Mouse (Mus musculus): ENCODE measurements around the gene Trim65. TPM values are rescaled to one million over a fixed set of nuclear protein-coding genes. Genes with fewer than 3 reads are reported as not detected.

The Trim65 gene
- polyA plus RNA-seq, 1 experiment from 2014 or later, result 5.0 TPM

- H3K9me3 ChIP-seq (replicated peaks), result no peaks in the 10 kb centered on the region
- H3K9ac ChIP-seq, result no peak overlapping the region
- WGBS, result 37% methylated on average over 32 of the region's 32 CpGs
- ATAC-seq (replicated peaks; ENCODE audit: insufficient number of reproducible peaks, insufficient read depth, low FRiP score, low read depth), result no peak
- H3K27ac ChIP-seq, result peak overlapping the region; percentile 96
- H3K27me3 ChIP-seq, result no peaks in the 10 kb centered on the region
- peak overlapping the region; percentile 85 for H3K4me3 ChIP-seq
- H3K4me2 ChIP-seq, result peak overlapping the region; percentile 81
- peaks cover 82% of the 10 kb centered on the region for H3K4me1 ChIP-seq (replicated peaks)
- H3K36me3 ChIP-seq, result peaks cover 10% of the 10 kb centered on the region
Measured at GRCm38 (mm10) chr11:116106154-116106962, 24.6 kb downstream of the Trim65 start.

- H3K9me3 ChIP-seq (replicated peaks), result no peaks in the 10 kb centered on the region
- H3K4me2 ChIP-seq, result no peak overlapping the region
- ATAC-seq (replicated peaks; ENCODE audit: insufficient number of reproducible peaks, insufficient read depth, low FRiP score, low read depth), result no peak
- peaks cover 10% of the 10 kb centered on the region for H3K36me3 ChIP-seq
- no peak overlapping the region for H3K4me3 ChIP-seq
- peak overlapping the region; percentile 96 for H3K27ac ChIP-seq
- no peaks in the 10 kb centered on the region for H3K27me3 ChIP-seq
- H3K9ac ChIP-seq, result no peak overlapping the region
- peaks cover 89% of the 10 kb centered on the region for H3K4me1 ChIP-seq (replicated peaks)
- 87% methylated on average over 2 of the region's 2 CpGs for WGBS
Measured at GRCm38 (mm10) chr11:116105065-116105464, 25.9 kb downstream of the Trim65 start.

DNA sequence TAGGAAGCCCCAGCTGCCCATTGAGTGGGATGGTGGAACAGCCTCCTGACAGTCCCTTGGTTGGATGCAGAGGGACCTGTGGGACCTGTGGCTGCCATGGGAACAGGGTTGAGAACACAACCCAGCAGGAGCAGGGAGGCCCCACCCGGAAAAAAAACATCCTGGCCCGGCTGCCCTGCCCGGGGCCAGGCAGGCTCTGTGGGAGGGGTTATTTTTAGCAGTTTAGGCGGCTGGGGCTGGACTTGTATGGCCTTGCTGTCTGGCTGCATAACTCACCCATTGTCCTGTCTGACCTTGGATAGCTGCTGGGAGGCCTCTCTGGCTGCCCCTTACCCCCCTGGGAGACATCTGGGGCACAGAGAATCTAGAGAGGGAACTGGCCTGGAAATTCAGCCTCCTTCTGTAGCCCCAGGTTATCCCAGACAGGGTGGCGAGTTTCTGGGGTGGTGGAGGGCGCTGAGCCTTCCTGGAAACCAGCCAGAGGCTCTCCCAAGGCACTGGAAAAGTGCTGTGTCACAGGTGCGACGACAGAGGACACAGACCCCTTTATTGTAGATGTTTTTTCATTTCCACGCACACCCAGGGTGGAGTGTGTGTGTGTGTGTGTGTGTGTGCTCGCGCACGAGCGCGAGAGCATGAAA, 26.8 kb downstream of the Trim65 start:
- Histone ChIP-seq H3K9ac (peak overlapping the region; percentile 22), H3K27me3 (no peaks in the 10 kb centered on the region), H3K4me3 (no peak overlapping the region), H3K4me2 (peak overlapping the region; percentile 30), H3K9me3 (replicated peaks) (no peaks in the 10 kb centered on the region), H3K36me3 (peaks cover 10% of the 10 kb centered on the region), H3K27ac (peak overlapping the region; percentile 96), H3K4me1 (replicated peaks) (peaks cover 92% of the 10 kb centered on the region)
- ATAC-seq (replicated peaks; ENCODE audit: insufficient number of reproducible peaks, insufficient read depth, low FRiP score, low read depth), result peak; percentile 72
- 24% methylated on average over 14 of the region's 14 CpGs for WGBS

GRCm38 (mm10) chr11:116103572-116103971, 27.4 kb downstream of the Trim65 start:
- peak overlapping the region; percentile 30 for H3K4me2 ChIP-seq
- whole genome bisulfite sequencing, result 40% methylated on average over 11 of the region's 12 CpGs
- peak overlapping the region; percentile 96 for H3K27ac ChIP-seq
- peaks cover 10% of the 10 kb centered on the region for H3K36me3 ChIP-seq
- ATAC-seq (replicated peaks; ENCODE audit: insufficient number of reproducible peaks, insufficient read depth, low FRiP score, low read depth), result no peak
- peaks cover 96% of the 10 kb centered on the region for H3K4me1 ChIP-seq (replicated peaks)
- H3K27me3 ChIP-seq, result no peaks in the 10 kb centered on the region
- no peaks in the 10 kb centered on the region for H3K9me3 ChIP-seq (replicated peaks)
- no peak overlapping the region for H3K4me3 ChIP-seq
- H3K9ac ChIP-seq, result 0 out of 2 replicates have a peak overlapping the region, but pooled peaks have one; percentile 16

DNA sequence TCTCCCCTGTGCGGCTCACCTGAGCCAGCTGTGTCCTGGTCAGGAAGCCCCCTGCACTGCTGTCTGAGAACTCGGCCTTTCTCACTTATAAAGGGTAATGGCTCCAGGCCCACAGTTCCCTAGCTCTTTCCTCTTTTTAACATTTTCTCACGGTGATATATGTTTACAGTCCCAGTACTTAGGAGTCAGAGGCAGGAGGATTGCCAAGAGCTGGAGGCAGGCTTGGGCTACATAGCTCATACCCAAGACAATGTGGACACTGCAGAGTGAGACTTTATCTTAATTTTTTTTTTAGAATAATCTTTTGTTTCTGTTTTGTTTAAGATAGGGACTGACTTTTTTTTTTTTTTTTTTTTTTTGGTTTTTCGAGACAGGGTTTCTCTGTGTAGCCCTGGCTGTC, 28.5 kb downstream of the Trim65 start:
- H3K36me3 ChIP-seq, result peaks cover 10% of the 10 kb centered on the region
- H3K4me1 ChIP-seq (replicated peaks), result peaks cover 85% of the 10 kb centered on the region
- WGBS, result 52% methylated on average over 3 of the region's 4 CpGs
- H3K4me2 ChIP-seq, result peak overlapping the region; percentile 12; the same call in 1 of the 2 replicates
- H3K9me3 ChIP-seq (replicated peaks), result no peaks in the 10 kb centered on the region
- H3K4me3 ChIP-seq, result no peak overlapping the region
- H3K27me3 ChIP-seq, result no peaks in the 10 kb centered on the region
- H3K9ac ChIP-seq, result peak overlapping the region; percentile 40; the same call in 1 of the 2 replicates
- 0 out of 2 replicates have a peak, but pooled peaks have one; percentile 28 for ATAC-seq (replicated peaks; ENCODE audit: insufficient number of reproducible peaks, insufficient read depth, low FRiP score, low read depth)
- peak overlapping the region; percentile 96 for H3K27ac ChIP-seq

DNA sequence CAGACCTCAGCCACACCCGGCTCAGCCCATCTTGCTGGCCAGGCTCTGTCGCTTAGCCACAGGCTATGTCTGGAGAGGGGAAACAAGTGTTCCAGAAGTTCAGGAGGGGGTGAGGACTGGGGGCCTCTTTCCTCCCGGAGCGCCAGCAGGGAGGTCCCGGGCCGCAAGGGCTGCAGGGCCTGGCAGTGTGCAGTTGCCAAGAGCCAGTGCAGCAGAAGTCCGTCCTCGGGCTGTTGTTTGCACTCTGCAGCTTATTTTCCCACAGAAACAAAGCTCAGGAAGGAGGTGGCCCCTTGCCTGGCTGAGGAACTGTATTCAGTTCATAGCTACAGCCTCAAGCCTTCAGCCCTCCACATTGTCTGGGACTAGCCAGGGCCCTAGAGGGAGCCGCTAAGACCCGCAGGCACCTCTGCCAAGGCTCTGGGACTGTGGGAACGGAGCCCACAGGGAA, 29.0 kb downstream of the Trim65 start:
- Histone ChIP-seq H3K4me3 (no peak overlapping the region), H3K9me3 (replicated peaks) (no peaks in the 10 kb centered on the region), H3K9ac (peak overlapping the region; percentile 40), H3K4me2 (peak overlapping the region; percentile 12; the same call in 1 of the 2 replicates), H3K27ac (peak overlapping the region; percentile 96), H3K36me3 (peaks cover 10% of the 10 kb centered on the region), H3K27me3 (no peaks in the 10 kb centered on the region), H3K4me1 (replicated peaks) (peaks cover 79% of the 10 kb centered on the region)
- WGBS, result 25% methylated on average over 11 of the region's 11 CpGs
- ATAC-seq (replicated peaks; ENCODE audit: insufficient number of reproducible peaks, insufficient read depth, low FRiP score, low read depth), result peak; percentile 60

DNA sequence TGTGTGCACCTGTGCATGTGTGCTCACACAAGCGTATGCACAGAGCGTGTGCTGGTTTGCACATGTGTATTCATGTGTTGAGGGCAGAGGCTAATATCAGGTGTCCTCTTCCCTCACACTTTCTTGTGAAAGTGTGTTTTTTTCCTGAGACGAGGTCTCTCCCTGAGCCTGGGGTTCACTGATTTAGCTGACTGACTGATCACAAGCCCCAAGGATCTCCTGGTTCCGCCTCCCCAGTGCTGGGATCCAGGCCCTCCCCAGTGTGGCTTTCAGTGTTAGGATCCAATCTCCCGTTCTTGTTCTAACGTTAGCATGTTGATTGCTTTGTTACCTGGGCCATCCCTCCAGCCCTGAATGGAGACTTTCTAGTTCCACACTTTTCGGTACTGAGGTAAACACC, 30.1 kb downstream of the Trim65 start:
- peaks cover 68% of the 10 kb centered on the region for H3K4me1 ChIP-seq (replicated peaks)
- H3K4me3 ChIP-seq, result no peak overlapping the region
- no peak overlapping the region for H3K4me2 ChIP-seq
- 78% methylated on average over 7 of the region's 7 CpGs for WGBS
- no peaks in the 10 kb centered on the region for H3K27me3 ChIP-seq
- H3K27ac ChIP-seq, result peak overlapping the region; percentile 96
- H3K36me3 ChIP-seq, result peaks cover 5% of the 10 kb centered on the region
- no peaks in the 10 kb centered on the region for H3K9me3 ChIP-seq (replicated peaks)
- H3K9ac ChIP-seq, result no peak overlapping the region; the same call in 1 of the 2 replicates
- no peak for ATAC-seq (replicated peaks; ENCODE audit: insufficient number of reproducible peaks, insufficient read depth, low FRiP score, low read depth)

DNA sequence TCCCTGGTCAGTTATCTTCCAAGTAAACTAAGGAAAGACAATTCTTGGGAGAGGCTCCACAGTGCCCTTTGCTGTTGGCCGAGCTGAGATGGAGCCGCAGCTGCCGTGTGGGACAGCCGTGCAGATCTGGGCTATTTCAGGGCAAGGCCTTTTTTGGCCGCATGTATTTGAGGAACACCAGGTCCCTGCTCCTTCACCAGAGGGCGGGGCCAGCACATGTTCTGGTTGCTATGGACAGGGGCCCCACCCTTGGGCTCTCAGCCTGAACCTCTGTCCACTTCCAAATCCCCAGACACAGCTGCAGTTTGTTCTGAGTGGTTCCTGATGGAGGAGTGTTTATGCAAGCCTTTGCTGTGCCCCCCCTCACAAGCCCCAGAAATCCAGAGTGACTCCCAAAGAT, 30.5 kb downstream of the Trim65 start:
- peaks cover 64% of the 10 kb centered on the region for H3K4me1 ChIP-seq (replicated peaks)
- H3K27me3 ChIP-seq, result no peaks in the 10 kb centered on the region
- H3K36me3 ChIP-seq, result peaks cover under 1% of the 10 kb centered on the region
- H3K9me3 ChIP-seq (replicated peaks), result no peaks in the 10 kb centered on the region
- no peak overlapping the region for H3K9ac ChIP-seq
- peak overlapping the region; percentile 96 for H3K27ac ChIP-seq
- H3K4me2 ChIP-seq, result no peak overlapping the region
- WGBS, result 30% methylated on average over 6 of the region's 6 CpGs
- ATAC-seq (replicated peaks; ENCODE audit: insufficient number of reproducible peaks, insufficient read depth, low FRiP score, low read depth), result peak; percentile 30; the same call in 1 of the 2 replicates
- no peak overlapping the region for H3K4me3 ChIP-seq

DNA sequence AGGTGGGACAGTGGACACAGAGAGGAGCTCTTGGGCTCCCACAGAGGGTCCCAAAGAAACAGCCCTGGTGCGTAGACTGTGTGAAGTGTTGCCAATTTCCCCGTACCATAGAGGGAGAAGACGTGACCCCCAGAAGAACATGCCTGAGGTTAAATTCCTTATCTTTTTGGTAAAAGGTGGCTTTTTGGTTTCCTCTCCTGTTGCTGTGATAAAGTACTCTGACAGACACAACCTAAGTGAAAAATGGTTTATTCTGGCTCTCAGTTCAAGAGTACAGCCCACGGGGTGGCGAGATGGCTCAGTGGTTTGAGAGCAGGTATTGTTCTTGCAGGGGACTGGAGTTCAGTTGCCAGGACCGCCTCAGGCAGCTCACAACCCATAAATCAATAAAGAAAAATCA, 31.5 kb downstream of the Trim65 start:
- no peak overlapping the region for H3K4me2 ChIP-seq
- no peak for ATAC-seq (replicated peaks; ENCODE audit: insufficient number of reproducible peaks, insufficient read depth, low FRiP score, low read depth)
- no peak overlapping the region for H3K4me3 ChIP-seq
- no peaks in the 10 kb centered on the region for H3K36me3 ChIP-seq
- no peaks in the 10 kb centered on the region for H3K9me3 ChIP-seq (replicated peaks)
- H3K27me3 ChIP-seq, result no peaks in the 10 kb centered on the region
- H3K9ac ChIP-seq, result no peak overlapping the region
- peaks cover 56% of the 10 kb centered on the region for H3K4me1 ChIP-seq (replicated peaks)
- H3K27ac ChIP-seq, result peak overlapping the region; percentile 96
- 80% methylated on average over 6 of the region's 6 CpGs for WGBS

- Histone ChIP-seq H3K36me3 (no peaks in the 10 kb centered on the region), H3K27me3 (no peaks in the 10 kb centered on the region), H3K9ac (no peak overlapping the region), H3K4me2 (no peak overlapping the region), H3K4me3 (no peak overlapping the region), H3K4me1 (replicated peaks) (peaks cover 54% of the 10 kb centered on the region), H3K9me3 (replicated peaks) (no peaks in the 10 kb centered on the region), H3K27ac (peak overlapping the region; percentile 96)
- ATAC-seq (replicated peaks; ENCODE audit: insufficient number of reproducible peaks, insufficient read depth, low FRiP score, low read depth), result no peak
- WGBS, result 59% methylated on average over 14 of the region's 14 CpGs
Measured at GRCm38 (mm10) chr11:116098711-116099460, 32.0 kb downstream of the Trim65 start.
